Mouse (Mus musculus) lung, adult 2 months (tissue): ENCODE results near the gene Slc35e1. TPM values are rescaled to one million over a fixed set of nuclear protein-coding genes. Genes with fewer than 3 reads are reported as not detected.

Experiments used
- DNase-seq: peaks from one replicate; pipeline ENCODE4 v3.0.0; 2022
- H3K4me1 ChIP-seq: fragments of 200-500 bp; 2 replicates; pipeline ENCODE4 v1.6.1; 2011; ENCODE audit warnings: low read length; ENCODE audit not compliant: control insufficient read depth, insufficient read depth
- H3K4me3 ChIP-seq: fragments of 200-500 bp; replicated peaks from 2 replicates; pipeline ENCODE3; 2011; ENCODE audit warnings: low read depth, mild to moderate bottlenecking, control low read depth, low read length; ENCODE audit errors: extremely low read depth
- CTCF ChIP-seq: fragments of 200-500 bp; IDR thresholded peaks from 2 replicates; pipeline ENCODE4 v1.5.1; 2011; ENCODE audit warnings: mild to moderate bottlenecking, low read length, control low read depth; ENCODE audit not compliant: insufficient read depth
- POLR2A ChIP-seq: fragments of 200-500 bp; IDR thresholded peaks from 2 replicates; pipeline ENCODE4 v1.6.1; 2011; ENCODE audit warnings: low read depth, mild to moderate bottlenecking, control low read depth, low read length, borderline replicate concordance; ENCODE audit errors: extremely low read depth
- WGBS: fragments of 180-500 bp; shearing (Covaris S2); methylation state at CpG from one replicate; pipeline ENCODE4 v1.1.7; 2018; 5-methylcytosine and 5-hydroxymethylcytosine counted together
- polyA plus RNA-seq: library from polyadenylated mRNA; depleted of rRNA; stranded (reverse); fragments of >200 nt; gene quantifications from 2 replicates; pipeline ENCODE4 v1.2.3, GENCODE M21; 2012

Gene Slc35e1
- polyA plus RNA-seq, 1 experiment: 66.5 TPM

- Histone ChIP-seq H3K4me1 (peaks cover 13% of the 10 kb centered on the region), H3K4me3 (no peak overlapping the region)
- WGBS: 72% methylated on average over 2 of the region's 2 CpGs
- no peak for TF ChIP-seq POLR2A
- TF ChIP-seq CTCF: no peak
- no peak for DNase-seq
Measured at GRCm38 (mm10) chr8:72491017-72491416, 1.4 kb downstream of the Slc35e1 start.

DNA sequence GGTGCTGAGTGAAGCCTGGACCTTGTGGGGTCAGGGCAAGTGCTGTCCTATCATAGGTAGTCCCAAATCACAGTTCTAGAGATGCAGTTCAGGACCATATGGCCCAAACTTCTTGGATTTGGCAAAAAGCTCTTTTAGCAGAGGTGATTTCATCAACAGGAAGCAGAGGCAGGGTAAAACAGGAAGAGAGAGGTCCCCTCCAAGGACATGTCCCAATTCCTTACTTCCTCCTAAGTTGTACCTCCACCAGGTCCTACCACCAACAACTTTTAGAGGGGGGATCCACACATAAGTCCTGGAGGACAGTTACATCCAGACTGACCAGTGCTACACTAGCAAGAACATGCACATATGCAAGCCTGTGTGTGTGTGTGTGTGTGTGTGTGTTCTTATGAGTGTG is 5.4 kb downstream of the Slc35e1 start:
- DNase-seq: no peak
- peaks cover 7% of the 10 kb centered on the region for H3K4me1 ChIP-seq
- TF ChIP-seq CTCF: no peak
- TF ChIP-seq POLR2A: no peak
- no peak overlapping the region for H3K4me3 ChIP-seq

DNA sequence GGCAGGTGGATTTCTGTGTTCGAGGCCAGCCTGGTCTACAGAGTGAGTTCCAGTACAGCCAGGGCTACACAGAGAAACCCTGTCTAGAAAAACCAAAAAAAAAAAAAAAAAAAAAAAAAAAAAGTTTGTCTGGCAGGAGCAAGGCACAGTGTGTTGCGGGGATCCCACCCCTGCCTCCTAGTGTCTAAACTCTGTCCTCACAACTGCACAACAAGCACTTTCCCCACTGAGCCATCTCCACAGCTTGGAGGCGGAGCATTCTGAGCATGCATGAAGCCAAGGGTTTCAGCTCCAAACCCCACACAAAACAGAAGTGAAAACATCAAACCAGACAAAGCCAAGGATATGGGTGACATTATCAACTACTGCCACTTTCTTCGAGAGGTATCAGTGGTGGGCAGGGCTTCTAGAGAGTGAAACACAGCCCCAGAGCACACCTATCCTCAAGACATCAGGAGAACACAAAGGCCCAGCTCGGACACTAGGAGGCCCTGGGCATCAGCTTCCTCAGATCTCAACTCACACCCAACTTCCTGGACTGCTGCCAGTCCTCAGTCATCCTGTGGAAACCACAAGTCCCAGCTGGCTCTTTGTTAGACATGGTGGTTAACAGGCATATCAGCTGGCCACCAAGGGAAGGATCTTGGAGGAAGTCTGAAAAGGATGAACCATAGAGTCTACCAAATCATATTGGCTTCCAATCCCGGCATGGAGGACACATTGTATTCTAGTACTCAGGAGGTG is 6.8 kb downstream of the Slc35e1 start:
- DNase-seq: peak; percentile 27
- H3K4me3 ChIP-seq: no peak overlapping the region
- TF ChIP-seq CTCF (no peak), POLR2A (no peak)
- 61% methylated on average over 6 of the region's 6 CpGs for WGBS
- H3K4me1 ChIP-seq: no peaks in the 10 kb centered on the region

- WGBS: under 1% methylated on average over 80 of the region's 80 CpGs
- H3K4me1 ChIP-seq: peaks cover 7% of the 10 kb centered on the region
- peak; percentile 95 for DNase-seq
- TF ChIP-seq POLR2A: peak; percentile 80; the same call in 1 of the 2 replicates
- no peak for TF ChIP-seq CTCF
- H3K4me3 ChIP-seq: peak within 1 kb of the TSS; percentile 76
Measured at GRCm38 (mm10) chr8:72474826-72475546, 17.4 kb downstream of the Slc35e1 start, which contains the start of gene Cherp. Gene Cherp, minus strand, starts transcription at chr8:72475226.

DNA sequence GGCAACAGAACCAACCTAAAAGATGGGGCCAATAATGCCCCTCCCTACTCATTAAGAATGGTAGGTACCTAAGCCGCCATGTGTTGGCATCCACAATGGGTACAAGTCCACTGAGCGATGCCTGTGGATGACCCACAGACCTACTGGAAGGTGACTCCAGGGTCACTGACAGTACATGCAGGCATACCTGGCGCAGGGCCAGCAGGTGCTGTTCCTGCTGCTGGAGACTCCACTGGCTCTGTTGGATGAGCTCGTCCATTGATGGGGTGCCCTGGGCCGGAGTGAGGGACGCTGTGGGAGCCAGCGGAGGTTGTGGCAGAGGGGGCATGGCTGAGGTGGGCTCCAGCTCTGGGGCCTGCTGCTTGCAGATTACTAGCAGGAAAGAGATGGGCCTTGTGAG is 21.7 kb downstream of the Slc35e1 start:
- WGBS: 93% methylated on average over 7 of the region's 7 CpGs
- no peak for TF ChIP-seq POLR2A
- no peak for TF ChIP-seq CTCF
- no peak for DNase-seq
- peaks cover 2% of the 10 kb centered on the region; the same call in 1 of the 2 replicates for H3K4me1 ChIP-seq
- no peak overlapping the region for H3K4me3 ChIP-seq

DNA sequence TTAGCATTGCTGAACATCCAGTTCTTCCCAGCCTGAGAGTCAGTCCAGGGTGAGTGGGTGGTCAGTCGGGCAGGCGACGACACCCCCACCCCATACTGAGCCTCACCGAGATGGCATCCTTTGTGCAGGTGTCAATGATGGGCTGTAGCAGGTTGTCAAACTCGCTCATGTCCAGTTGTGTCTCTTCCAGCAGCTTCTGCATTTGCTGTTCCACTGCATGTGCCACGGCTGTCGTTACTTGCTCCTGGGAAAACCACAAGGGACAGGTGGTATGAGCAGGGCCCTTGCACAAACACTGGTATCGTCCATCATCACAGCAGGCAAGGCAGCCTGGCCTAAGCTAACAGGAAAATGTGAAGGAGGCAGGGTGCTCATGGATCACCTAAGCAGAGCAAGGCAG is 22.4 kb downstream of the Slc35e1 start:
- no peak for DNase-seq
- no peak for TF ChIP-seq POLR2A
- no peak for TF ChIP-seq CTCF
- Histone ChIP-seq H3K4me3 (no peak overlapping the region), H3K4me1 (peaks cover 2% of the 10 kb centered on the region; the same call in 1 of the 2 replicates)
- WGBS: 92% methylated on average over 8 of the region's 8 CpGs

DNA sequence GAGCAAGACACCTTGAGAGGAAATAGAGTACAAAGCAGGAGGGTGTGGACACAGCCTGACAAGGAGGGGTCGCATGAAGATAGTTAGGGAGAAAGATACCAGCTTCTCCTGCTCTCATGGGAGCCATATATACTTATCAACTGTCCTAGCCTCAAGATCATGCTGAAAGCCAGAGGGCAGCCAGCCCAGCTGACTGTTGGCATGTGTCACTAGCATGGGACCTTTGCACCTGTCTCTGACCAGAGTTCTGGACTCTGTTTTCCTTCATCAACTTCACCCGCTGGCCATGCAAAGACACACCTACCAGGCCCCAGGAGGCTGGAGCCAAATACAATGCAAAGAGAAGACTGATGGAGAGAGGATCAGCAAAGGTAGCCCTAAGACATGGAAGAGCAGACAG is 23.2 kb downstream of the Slc35e1 start:
- H3K4me1 ChIP-seq: peaks cover 2% of the 10 kb centered on the region; the same call in 1 of the 2 replicates
- 83% methylated on average over 2 of the region's 2 CpGs for WGBS
- no peak overlapping the region for H3K4me3 ChIP-seq
- no peak for DNase-seq
- no peak for TF ChIP-seq POLR2A
- TF ChIP-seq CTCF: no peak

GRCm38 (mm10) chr8:72464211-72464610 is 28.2 kb downstream of the Slc35e1 start:
- Histone ChIP-seq H3K4me3 (no peak overlapping the region), H3K4me1 (no peaks in the 10 kb centered on the region)
- 90% methylated on average over 10 of the region's 10 CpGs for WGBS
- DNase-seq: no peak
- TF ChIP-seq POLR2A (no peak), CTCF (no peak)

GRCm38 (mm10) chr8:72459881-72460533 is 32.4 kb downstream of the Slc35e1 start:
- no peak for DNase-seq
- 86% methylated on average over 4 of the region's 4 CpGs for WGBS
- H3K4me1 ChIP-seq: no peaks in the 10 kb centered on the region
- no peak overlapping the region for H3K4me3 ChIP-seq
- TF ChIP-seq POLR2A (no peak), CTCF (no peak)
